Mouse (Mus musculus) kidney, embryonic 14.5 days (tissue): ENCODE results near the gene Tenm3. TPM values are rescaled to one million over a fixed set of nuclear protein-coding genes. Genes with fewer than 3 reads are reported as not detected.

Experiments used
- ATAC-seq: fragments of 200-750 bp; cut with Nextera tagmentation; 2 replicates; pipeline ENCODE4 v1.8.0; 2017; ENCODE audit warnings: moderate number of reproducible peaks, mild to moderate bottlenecking, moderate TSS enrichment, moderate library complexity; ENCODE audit not compliant: low FRiP score, low TSS enrichment
- H3K27ac ChIP-seq: fragments of 300-500 bp; sonication (generic); 2 replicates; pipeline ENCODE4 v1.5.1; 2014; ENCODE audit warnings: low read depth, mild to moderate bottlenecking, low read length, moderate library complexity, mixed read lengths
- H3K27me3 ChIP-seq: fragments of 300-500 bp; sonication (generic); 2 replicates; pipeline ENCODE4 v1.6.1; 2014; ENCODE audit warnings: mild to moderate bottlenecking, low read length; ENCODE audit not compliant: control insufficient read depth, insufficient read depth
- H3K36me3 ChIP-seq: fragments of 300-500 bp; sonication (generic); 2 replicates; pipeline ENCODE4 v1.6.1; 2014; ENCODE audit warnings: low read length, mixed read lengths; ENCODE audit not compliant: control insufficient read depth, insufficient read depth
- H3K4me1 ChIP-seq: fragments of 300-500 bp; sonication (generic); 2 replicates; pipeline ENCODE4 v1.6.1; 2014; ENCODE audit warnings: low read length, mixed read lengths; ENCODE audit not compliant: control insufficient read depth, insufficient read depth
- H3K4me2 ChIP-seq: fragments of 300-500 bp; sonication (generic); replicated peaks from 2 replicates; pipeline ENCODE4 v1.6.1; 2014; ENCODE audit warnings: low read depth, mild to moderate bottlenecking, low read length
- H3K4me3 ChIP-seq: fragments of 300-500 bp; sonication (generic); 2 replicates; pipeline ENCODE4 v1.5.1; 2014; ENCODE audit warnings: mild to moderate bottlenecking, low read length
- H3K9ac ChIP-seq: fragments of 300-500 bp; sonication (generic); 2 replicates; pipeline ENCODE4 v1.6.1; 2014; ENCODE audit warnings: low read depth, mild to moderate bottlenecking, low read length, moderate library complexity
- H3K9me3 ChIP-seq: fragments of 300-500 bp; sonication (generic); 2 replicates; pipeline ENCODE4 v1.6.1; 2016; ENCODE audit warnings: low read length; ENCODE audit not compliant: control insufficient read depth
- WGBS: fragments of 180-500 bp; shearing (Covaris S2); extraction: QIAGEN DNeasy Blood & Tissue Kit; methylation state at CpG from one replicate; pipeline ENCODE4 v1.1.7; 2014; 5-methylcytosine and 5-hydroxymethylcytosine counted together
- polyA plus RNA-seq: library from polyadenylated mRNA; unstranded; fragments of >200 nt; fragmentation: Nextera tagmentation; extraction: Ambion mirVana; gene quantifications from 2 replicates; pipeline ENCODE4 v1.2.1, GENCODE M21; 2014

Gene Tenm3
- polyA plus RNA-seq, 1 experiment from 2014 or later = 34.4 TPM

DNA sequence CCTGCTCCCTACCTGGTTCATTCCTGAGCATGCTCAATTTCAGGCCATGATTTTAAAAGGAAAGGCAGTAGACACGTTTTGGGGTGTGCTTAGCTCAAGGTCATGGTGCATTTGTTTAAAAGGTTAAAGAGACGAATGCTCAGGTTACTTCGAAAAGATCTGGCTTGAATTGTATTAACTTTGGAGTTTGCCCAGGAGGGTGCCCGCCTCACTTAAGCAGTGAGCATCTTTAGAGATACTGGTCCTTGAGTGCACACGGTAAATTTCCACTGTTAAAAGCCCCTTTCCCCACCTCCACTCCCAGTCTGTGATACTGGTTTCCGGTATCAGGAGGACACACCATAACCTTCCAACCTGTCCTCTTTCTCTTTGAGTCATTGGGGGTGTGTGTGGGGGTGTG, 629.4 kb downstream of the Tenm3 start:
- H3K9me3 ChIP-seq = no peaks in the 10 kb centered on the region
- WGBS = 67% methylated on average over 6 of the region's 6 CpGs
- no peak for ATAC-seq
- H3K9ac ChIP-seq = no peak overlapping the region
- no peak overlapping the region for H3K27ac ChIP-seq
- H3K4me1 ChIP-seq = no peaks in the 10 kb centered on the region
- no peaks in the 10 kb centered on the region for H3K36me3 ChIP-seq
- H3K4me2 ChIP-seq = no peak overlapping the region
- no peaks in the 10 kb centered on the region for H3K27me3 ChIP-seq
- no peak overlapping the region for H3K4me3 ChIP-seq

GRCm38 (mm10) chr8:48211931-48212330, 631.8 kb downstream of the Tenm3 start:
- Histone ChIP-seq H3K27ac (no peak overlapping the region), H3K36me3 (no peaks in the 10 kb centered on the region), H3K9me3 (no peaks in the 10 kb centered on the region), H3K9ac (no peak overlapping the region), H3K4me1 (no peaks in the 10 kb centered on the region), H3K27me3 (no peaks in the 10 kb centered on the region), H3K4me2 (no peak overlapping the region), H3K4me3 (no peak overlapping the region)
- 92% methylated on average over 9 of the region's 9 CpGs for WGBS
- ATAC-seq = no peak

DNA sequence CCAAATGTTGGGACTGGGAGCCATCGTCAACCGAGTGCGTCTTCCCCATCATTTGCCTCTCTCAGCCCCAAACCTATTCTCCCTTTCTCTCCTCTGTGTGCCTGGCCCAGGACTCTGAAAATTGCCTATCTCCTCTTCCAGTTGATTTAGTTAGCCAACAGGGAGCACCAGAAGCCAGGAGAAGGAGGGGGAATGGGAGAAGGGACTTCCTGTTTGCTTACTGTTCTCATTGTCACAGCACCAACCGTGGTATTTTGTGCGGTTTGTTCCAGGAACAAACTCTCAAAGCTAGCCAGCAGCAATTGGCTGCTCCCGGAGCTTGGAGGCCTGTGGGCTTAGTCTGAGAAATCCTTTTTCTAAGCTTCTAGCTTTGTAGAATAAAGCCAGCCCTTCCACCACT, 636.2 kb downstream of the Tenm3 start:
- ATAC-seq = no peak
- H3K36me3 ChIP-seq = no peaks in the 10 kb centered on the region
- H3K4me1 ChIP-seq = 0 out of 2 replicates have a peak, but pooled peaks cover 4% of the 10 kb centered on the region
- H3K27ac ChIP-seq = no peak overlapping the region
- 87% methylated on average over 6 of the region's 6 CpGs for WGBS
- H3K4me2 ChIP-seq = no peak overlapping the region
- no peak overlapping the region for H3K9ac ChIP-seq
- no peaks in the 10 kb centered on the region for H3K9me3 ChIP-seq
- H3K4me3 ChIP-seq = no peak overlapping the region
- no peaks in the 10 kb centered on the region for H3K27me3 ChIP-seq

DNA sequence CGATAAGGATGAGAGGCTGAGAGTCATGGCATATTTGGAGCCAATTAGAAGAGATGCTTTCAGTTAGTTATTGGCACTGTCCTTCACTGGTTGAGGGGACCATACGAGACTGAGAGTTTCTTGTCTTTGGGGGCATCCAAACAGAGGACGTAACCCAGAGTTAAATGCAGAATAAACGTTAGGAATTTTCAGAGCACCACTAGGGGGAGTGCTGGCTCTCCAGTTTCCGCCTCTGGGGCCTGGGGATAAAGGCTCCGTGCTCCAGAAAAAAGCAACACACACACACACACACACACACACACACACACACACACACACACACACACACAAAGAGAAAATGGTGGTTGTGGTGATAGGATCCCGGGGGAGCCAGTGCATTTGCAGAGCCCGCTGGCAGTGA, 636.8 kb downstream of the Tenm3 start:
- no peaks in the 10 kb centered on the region for H3K36me3 ChIP-seq

GRCm38 (mm10) chr8:48204838-48205345, 638.9 kb downstream of the Tenm3 start:
- H3K9ac ChIP-seq = no peak overlapping the region
- H3K36me3 ChIP-seq = no peaks in the 10 kb centered on the region
- H3K27me3 ChIP-seq = no peaks in the 10 kb centered on the region
- H3K4me1 ChIP-seq = 0 out of 2 replicates have a peak, but pooled peaks cover 4% of the 10 kb centered on the region
- no peak for ATAC-seq
- 55% methylated on average over 12 of the region's 12 CpGs for whole genome bisulfite sequencing
- no peak overlapping the region for H3K4me2 ChIP-seq
- H3K9me3 ChIP-seq = no peaks in the 10 kb centered on the region
- no peak overlapping the region for H3K4me3 ChIP-seq
- H3K27ac ChIP-seq = no peak overlapping the region

More for the DNA sequence above, 636.8 kb downstream of the Tenm3 start:
- H3K4me3 ChIP-seq = no peak overlapping the region
- H3K27me3 ChIP-seq = no peaks in the 10 kb centered on the region
- no peaks in the 10 kb centered on the region for H3K9me3 ChIP-seq
- no peak for ATAC-seq
- H3K4me1 ChIP-seq = 0 out of 2 replicates have a peak, but pooled peaks cover 4% of the 10 kb centered on the region
- no peak overlapping the region for H3K27ac ChIP-seq
- H3K4me2 ChIP-seq = no peak overlapping the region
- WGBS = 77% methylated on average over 8 of the region's 8 CpGs
- no peak overlapping the region for H3K9ac ChIP-seq

DNA sequence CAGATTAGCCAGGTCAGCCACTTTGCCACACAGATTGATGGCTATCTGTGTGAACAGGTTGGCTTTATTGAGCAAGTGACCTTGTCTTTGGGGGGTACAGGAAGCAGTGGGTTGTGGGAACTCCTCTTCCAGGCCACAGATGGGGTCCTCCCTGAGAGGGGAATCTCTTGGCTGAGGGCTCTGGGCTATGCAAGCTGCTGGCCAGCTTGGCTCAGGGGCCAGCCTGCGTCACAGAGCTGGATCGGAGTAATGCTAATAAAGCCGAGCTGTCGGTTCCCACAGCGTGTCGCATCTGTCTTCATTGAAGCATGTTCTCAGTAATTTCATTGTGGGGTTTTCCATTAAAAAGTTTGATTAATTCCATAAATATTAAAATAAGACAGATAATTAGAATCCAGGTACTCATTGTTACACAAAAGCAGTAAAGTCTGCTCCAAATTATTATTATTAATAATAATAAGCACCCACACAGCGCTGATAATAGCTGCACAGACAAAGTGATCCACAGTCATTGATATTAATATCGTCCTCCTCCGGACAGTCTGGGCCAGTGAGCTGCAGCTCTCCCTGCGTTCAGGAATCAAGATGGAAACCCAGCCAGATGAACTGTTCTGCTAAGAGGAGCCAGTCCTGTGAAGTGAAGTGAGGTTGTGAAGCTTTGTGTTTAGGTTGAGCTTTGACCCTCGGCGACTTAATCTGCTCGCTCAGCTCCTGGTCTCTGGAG, 639.5 kb downstream of the Tenm3 start:
- Histone ChIP-seq H3K9me3 (no peaks in the 10 kb centered on the region), H3K36me3 (no peaks in the 10 kb centered on the region), H3K4me2 (no peak overlapping the region), H3K4me1 (0 out of 2 replicates have a peak, but pooled peaks cover 4% of the 10 kb centered on the region), H3K4me3 (no peak overlapping the region), H3K27ac (no peak overlapping the region), H3K27me3 (no peaks in the 10 kb centered on the region), H3K9ac (no peak overlapping the region)
- WGBS = 74% methylated on average over 13 of the region's 13 CpGs
- ATAC-seq = no peak

GRCm38 (mm10) chr8:48203611-48204010, 640.1 kb downstream of the Tenm3 start:
- WGBS = 84% methylated on average over 9 of the region's 9 CpGs
- ATAC-seq = no peak
- Histone ChIP-seq H3K36me3 (no peaks in the 10 kb centered on the region), H3K9ac (no peak overlapping the region), H3K27me3 (no peaks in the 10 kb centered on the region), H3K4me3 (no peak overlapping the region), H3K9me3 (no peaks in the 10 kb centered on the region), H3K27ac (no peak overlapping the region), H3K4me2 (no peak overlapping the region), H3K4me1 (0 out of 2 replicates have a peak, but pooled peaks cover 4% of the 10 kb centered on the region)

DNA sequence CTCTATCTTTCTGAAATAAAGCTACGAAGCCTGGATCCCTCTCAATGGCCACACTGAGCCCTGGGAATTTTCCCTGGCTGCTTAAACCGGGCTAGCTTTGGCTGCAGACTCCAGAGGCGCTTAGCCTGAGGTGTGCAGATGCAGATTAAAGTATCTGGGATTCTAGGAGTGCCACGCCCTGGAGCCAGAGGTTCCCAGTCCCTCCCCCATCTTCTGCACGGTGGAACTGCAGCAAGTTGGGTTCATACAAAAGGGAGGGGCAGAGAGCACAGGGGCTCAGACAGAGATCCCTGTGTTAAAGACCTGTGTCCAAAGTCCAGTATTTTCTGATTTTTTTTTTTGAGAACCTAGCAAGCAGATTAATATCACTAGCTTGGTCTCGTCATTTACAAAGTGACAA, 640.6 kb downstream of the Tenm3 start:
- no peak for ATAC-seq
- Histone ChIP-seq H3K36me3 (no peaks in the 10 kb centered on the region), H3K4me1 (0 out of 2 replicates have a peak, but pooled peaks cover 4% of the 10 kb centered on the region), H3K9ac (no peak overlapping the region), H3K27ac (no peak overlapping the region), H3K4me3 (no peak overlapping the region), H3K27me3 (no peaks in the 10 kb centered on the region), H3K4me2 (no peak overlapping the region), H3K9me3 (no peaks in the 10 kb centered on the region)
- 68% methylated on average over 6 of the region's 6 CpGs for WGBS

- Histone ChIP-seq H3K4me3 (no peak overlapping the region), H3K9ac (no peak overlapping the region), H3K36me3 (no peaks in the 10 kb centered on the region), H3K27me3 (no peaks in the 10 kb centered on the region), H3K4me1 (0 out of 2 replicates have a peak, but pooled peaks cover 4% of the 10 kb centered on the region), H3K4me2 (no peak overlapping the region), H3K27ac (no peak overlapping the region), H3K9me3 (no peaks in the 10 kb centered on the region)
- no peak for ATAC-seq
- 73% methylated on average over 3 of the region's 3 CpGs for WGBS
Observed at GRCm38 (mm10) chr8:48202632-48203031, 641.1 kb downstream of the Tenm3 start.
